Mouse (Mus musculus): ENCODE results near the gene Rasal2. TPM values are rescaled to one million over a fixed set of nuclear protein-coding genes. Genes with fewer than 3 reads are reported as not detected.
"Not testable (repeated sequence)": the region's sequence is repeated elsewhere in the genome, so short reads cannot be mapped to it uniquely, and the experiment has no call there.

The Rasal2 gene
- polyA plus RNA-seq, 1 experiment from 2014 or later: 4.0 TPM

DNA sequence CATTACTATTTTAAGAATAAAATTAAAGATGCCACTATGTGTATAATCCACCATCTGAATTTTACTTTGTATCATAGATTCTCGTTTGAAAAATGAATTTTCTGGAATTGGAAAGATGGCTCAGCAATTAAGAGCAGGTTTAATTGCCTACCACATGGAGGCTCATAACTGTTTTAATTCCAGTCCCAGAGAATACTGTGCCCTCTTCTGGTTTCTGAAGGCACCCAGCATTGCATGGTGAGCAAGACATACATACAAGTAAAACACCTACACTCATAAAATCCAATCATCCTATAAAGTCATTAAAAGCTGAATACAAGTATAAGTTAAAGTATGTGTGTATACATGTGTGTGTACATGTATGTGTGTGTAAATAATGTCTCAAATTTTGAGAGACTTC, 165.6 kb downstream of the Rasal2 start:
- no peaks in the 10 kb centered on the region for H3K9me3 ChIP-seq (ENCODE audit: control insufficient read depth, low read length)
- no peaks in the 10 kb centered on the region for H3K4me1 ChIP-seq (ENCODE audit: control insufficient read depth, insufficient read depth, low read length)
- H3K27me3 ChIP-seq (replicated peaks; ENCODE audit: control insufficient read depth, insufficient read depth, low read length): no peaks in the 10 kb centered on the region
- WGBS: 73% methylated on average over 1 of the region's 1 CpGs
- no peak overlapping the region for H3K4me3 ChIP-seq (ENCODE audit: low read length)
- no peak overlapping the region for H3K4me2 ChIP-seq (ENCODE audit: low read depth, low read length)
- H3K36me3 ChIP-seq (ENCODE audit: control insufficient read depth, insufficient read depth, low read length): no peaks in the 10 kb centered on the region
- H3K9ac ChIP-seq (ENCODE audit: low read depth, low read length): no peak overlapping the region
- no peak for ATAC-seq
- H3K27ac ChIP-seq (ENCODE audit: low read length): no peak overlapping the region

DNA sequence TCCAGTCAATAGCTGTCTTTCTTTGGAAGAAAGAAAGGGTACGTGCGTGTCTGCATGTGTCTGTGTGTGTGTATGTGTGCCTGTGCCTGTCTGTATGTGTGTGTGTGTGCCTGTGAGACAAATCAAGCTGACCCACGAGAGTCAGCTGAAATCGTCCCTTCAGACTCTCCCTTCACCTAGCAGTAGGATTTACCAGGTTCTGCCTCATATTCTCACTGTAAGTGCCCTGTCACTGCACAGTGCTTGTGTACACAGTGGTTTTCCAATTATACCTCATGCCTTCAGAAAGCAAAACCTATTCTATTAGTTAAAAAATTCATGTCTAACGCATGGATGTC, 168.0 kb downstream of the Rasal2 start:
- WGBS: 49% methylated on average over 5 of the region's 5 CpGs
- H3K36me3 ChIP-seq (ENCODE audit: control insufficient read depth, insufficient read depth, low read length): no peaks in the 10 kb centered on the region
- no peak for ATAC-seq
- H3K9me3 ChIP-seq (ENCODE audit: control insufficient read depth, low read length): no peaks in the 10 kb centered on the region
- H3K9ac ChIP-seq (ENCODE audit: low read depth, low read length): no peak overlapping the region
- H3K27ac ChIP-seq (ENCODE audit: low read length): no peak overlapping the region
- no peak overlapping the region for H3K4me2 ChIP-seq (ENCODE audit: low read depth, low read length)
- H3K27me3 ChIP-seq (replicated peaks; ENCODE audit: control insufficient read depth, insufficient read depth, low read length): no peaks in the 10 kb centered on the region
- H3K4me3 ChIP-seq (ENCODE audit: low read length): no peak overlapping the region
- no peaks in the 10 kb centered on the region for H3K4me1 ChIP-seq (ENCODE audit: control insufficient read depth, insufficient read depth, low read length)

GRCm38 (mm10) chr1:157243576-157244452, 168.6 kb downstream of the Rasal2 start:
- no peak for ATAC-seq
- H3K4me2 ChIP-seq (ENCODE audit: low read depth, low read length): no peak overlapping the region
- no peaks in the 10 kb centered on the region for H3K9me3 ChIP-seq (ENCODE audit: control insufficient read depth, low read length)
- 50% methylated on average over 7 of the region's 7 CpGs for WGBS
- no peaks in the 10 kb centered on the region for H3K36me3 ChIP-seq (ENCODE audit: control insufficient read depth, insufficient read depth, low read length)
- H3K4me1 ChIP-seq (ENCODE audit: control insufficient read depth, insufficient read depth, low read length): no peaks in the 10 kb centered on the region
- no peaks in the 10 kb centered on the region for H3K27me3 ChIP-seq (replicated peaks; ENCODE audit: control insufficient read depth, insufficient read depth, low read length)
- H3K27ac ChIP-seq (ENCODE audit: low read length): no peak overlapping the region
- H3K9ac ChIP-seq (ENCODE audit: low read depth, low read length): 0 out of 2 replicates have a peak overlapping the region, but pooled peaks have one; percentile 29
- no peak overlapping the region for H3K4me3 ChIP-seq (ENCODE audit: low read length)

GRCm38 (mm10) chr1:157239687-157240086, 172.7 kb downstream of the Rasal2 start:
- 95% methylated on average over 1 of the region's 1 CpGs for WGBS
- no peaks in the 10 kb centered on the region for H3K4me1 ChIP-seq (ENCODE audit: control insufficient read depth, insufficient read depth, low read length)
- no peaks in the 10 kb centered on the region for H3K9me3 ChIP-seq (ENCODE audit: control insufficient read depth, low read length)
- no peak overlapping the region for H3K4me2 ChIP-seq (ENCODE audit: low read depth, low read length)
- H3K4me3 ChIP-seq (ENCODE audit: low read length): no peak overlapping the region
- no peak overlapping the region for H3K9ac ChIP-seq (ENCODE audit: low read depth, low read length)
- no peaks in the 10 kb centered on the region for H3K27me3 ChIP-seq (replicated peaks; ENCODE audit: control insufficient read depth, insufficient read depth, low read length)
- H3K36me3 ChIP-seq (ENCODE audit: control insufficient read depth, insufficient read depth, low read length): no peaks in the 10 kb centered on the region
- H3K27ac ChIP-seq (ENCODE audit: low read length): no peak overlapping the region
- no peak for ATAC-seq

DNA sequence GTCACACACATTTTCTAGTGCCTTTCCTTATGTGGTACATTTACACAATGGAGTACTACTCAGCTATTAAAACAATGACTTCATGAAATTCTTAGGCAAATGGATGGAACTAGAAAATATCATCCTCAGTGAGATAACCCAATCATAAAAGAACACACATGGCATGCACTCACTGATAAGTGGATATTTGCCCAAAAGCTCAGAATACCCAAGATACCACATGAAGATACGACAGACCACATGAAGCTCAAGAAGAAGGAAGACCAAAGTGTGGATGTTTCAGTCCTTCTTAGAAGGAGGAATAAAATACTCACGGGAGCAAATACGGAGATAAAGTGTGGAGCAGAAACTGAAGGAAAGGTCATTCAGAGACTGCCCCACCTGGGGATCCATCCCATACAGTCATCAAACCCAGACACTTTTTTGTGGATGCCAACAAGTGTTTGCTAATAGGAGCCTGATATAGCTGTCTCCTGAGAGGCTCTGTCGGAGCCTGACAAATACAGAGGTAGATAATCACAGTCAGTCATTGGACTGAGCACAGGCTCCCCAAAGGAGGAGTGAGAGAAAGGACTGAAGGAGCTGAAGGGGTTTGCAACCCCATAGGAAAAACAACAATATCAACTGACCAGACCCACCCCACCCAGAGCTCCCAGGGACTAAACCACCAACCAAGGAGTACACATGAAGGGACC, 175.6 kb downstream of the Rasal2 start:
- not testable (repeated sequence) for H3K4me2 ChIP-seq (ENCODE audit: low read depth, low read length); H3K27ac ChIP-seq (ENCODE audit: low read length); H3K27me3 ChIP-seq (replicated peaks; ENCODE audit: control insufficient read depth, insufficient read depth, low read length); H3K36me3 ChIP-seq (ENCODE audit: control insufficient read depth, insufficient read depth, low read length); H3K4me1 ChIP-seq (ENCODE audit: control insufficient read depth, insufficient read depth, low read length); H3K9me3 ChIP-seq (ENCODE audit: control insufficient read depth, low read length); H3K4me3 ChIP-seq (ENCODE audit: low read length); ATAC-seq; H3K9ac ChIP-seq (ENCODE audit: low read depth, low read length)
- 86% methylated on average over 4 of the region's 4 CpGs for WGBS

DNA sequence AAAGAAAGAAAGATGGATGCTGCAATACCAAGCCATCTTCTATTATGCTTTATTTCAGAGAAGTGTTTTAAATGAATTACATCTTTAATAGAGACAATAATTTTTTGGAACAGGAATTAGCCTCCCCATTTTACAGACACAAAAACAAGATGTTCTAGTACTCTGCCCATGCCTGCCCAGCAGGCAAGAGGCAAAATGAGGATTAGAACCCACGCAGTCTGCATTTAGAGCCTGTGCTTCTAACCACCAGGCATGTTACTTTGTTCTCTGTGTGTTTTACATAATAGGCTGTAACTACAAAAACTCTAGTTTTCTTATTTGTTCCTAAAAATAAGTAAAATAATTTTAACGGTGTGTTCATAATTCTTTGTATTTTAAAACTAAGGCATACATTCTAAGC, 178.9 kb downstream of the Rasal2 start:
- no peak overlapping the region for H3K4me3 ChIP-seq (ENCODE audit: low read length)
- H3K27ac ChIP-seq (ENCODE audit: low read length): no peak overlapping the region
- H3K4me1 ChIP-seq (ENCODE audit: control insufficient read depth, insufficient read depth, low read length): no peaks in the 10 kb centered on the region
- H3K36me3 ChIP-seq (ENCODE audit: control insufficient read depth, insufficient read depth, low read length): no peaks in the 10 kb centered on the region
- no peaks in the 10 kb centered on the region for H3K27me3 ChIP-seq (replicated peaks; ENCODE audit: control insufficient read depth, insufficient read depth, low read length)
- WGBS: 86% methylated on average over 2 of the region's 2 CpGs
- H3K4me2 ChIP-seq (ENCODE audit: low read depth, low read length): no peak overlapping the region
- no peak overlapping the region for H3K9ac ChIP-seq (ENCODE audit: low read depth, low read length)
- H3K9me3 ChIP-seq (ENCODE audit: control insufficient read depth, low read length): no peaks in the 10 kb centered on the region
- ATAC-seq: no peak

DNA sequence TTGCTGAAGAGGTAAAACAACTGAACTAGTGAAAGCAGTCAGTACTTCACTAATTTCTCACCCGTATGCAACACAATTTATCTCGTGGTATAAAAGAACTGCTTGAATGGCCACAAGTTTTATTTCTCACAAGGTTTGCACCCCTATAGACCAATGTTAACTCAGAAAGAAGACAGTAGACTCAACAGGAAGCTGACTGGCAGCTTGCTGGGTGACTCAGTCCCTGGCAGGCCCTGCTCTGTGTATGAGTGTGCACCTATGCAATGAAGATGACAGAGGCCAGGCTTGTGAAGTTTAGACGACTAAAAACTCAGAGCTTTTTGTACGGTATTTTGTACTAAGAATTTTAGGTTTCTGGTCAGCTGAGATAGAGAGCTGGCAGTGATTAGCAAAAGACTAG, 180.0 kb downstream of the Rasal2 start:
- WGBS: 73% methylated on average over 4 of the region's 4 CpGs
- no peaks in the 10 kb centered on the region for H3K4me1 ChIP-seq (ENCODE audit: control insufficient read depth, insufficient read depth, low read length)
- no peak overlapping the region for H3K9ac ChIP-seq (ENCODE audit: low read depth, low read length)
- no peaks in the 10 kb centered on the region for H3K36me3 ChIP-seq (ENCODE audit: control insufficient read depth, insufficient read depth, low read length)
- no peak overlapping the region for H3K27ac ChIP-seq (ENCODE audit: low read length)
- H3K4me3 ChIP-seq (ENCODE audit: low read length): no peak overlapping the region
- no peaks in the 10 kb centered on the region for H3K27me3 ChIP-seq (replicated peaks; ENCODE audit: control insufficient read depth, insufficient read depth, low read length)
- H3K4me2 ChIP-seq (ENCODE audit: low read depth, low read length): no peak overlapping the region
- H3K9me3 ChIP-seq (ENCODE audit: control insufficient read depth, low read length): no peaks in the 10 kb centered on the region
- no peak for ATAC-seq

- WGBS: 18% methylated on average over 8 of the region's 8 CpGs
Observed at GRCm38 (mm10) chr1:157231016-157231415, 181.4 kb downstream of the Rasal2 start.

DNA sequence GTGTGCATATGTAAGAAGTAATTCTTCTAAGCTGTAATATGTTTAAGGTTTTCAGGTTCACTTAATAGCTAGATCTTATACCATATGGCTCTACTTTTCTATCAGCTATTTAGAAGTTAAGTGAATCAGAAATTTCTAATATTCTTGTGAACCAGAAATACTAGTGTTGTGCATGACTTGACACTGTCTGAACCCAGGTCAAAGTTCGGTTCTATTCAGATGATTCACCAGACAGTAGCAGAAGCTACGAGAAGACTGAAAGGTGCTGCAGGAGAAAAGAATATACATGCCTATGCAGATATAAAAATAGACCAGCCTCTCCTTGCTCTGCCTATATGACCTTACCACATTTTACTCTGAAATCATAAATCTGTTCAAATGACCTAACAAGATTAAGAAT, 182.0 kb downstream of the Rasal2 start:
- H3K27me3 ChIP-seq (replicated peaks; ENCODE audit: control insufficient read depth, insufficient read depth, low read length): no peaks in the 10 kb centered on the region
- no peak overlapping the region for H3K9ac ChIP-seq (ENCODE audit: low read depth, low read length)

More at GRCm38 (mm10) chr1:157231016-157231415, 181.4 kb downstream of the Rasal2 start:
- Histone ChIP-seq H3K9me3 (ENCODE audit: control insufficient read depth, low read length) (no peaks in the 10 kb centered on the region), H3K4me2 (ENCODE audit: low read depth, low read length) (no peak overlapping the region), H3K9ac (ENCODE audit: low read depth, low read length) (no peak overlapping the region), H3K36me3 (ENCODE audit: control insufficient read depth, insufficient read depth, low read length) (no peaks in the 10 kb centered on the region), H3K4me1 (ENCODE audit: control insufficient read depth, insufficient read depth, low read length) (no peaks in the 10 kb centered on the region), H3K27ac (ENCODE audit: low read length) (no peak overlapping the region), H3K27me3 (replicated peaks; ENCODE audit: control insufficient read depth, insufficient read depth, low read length) (no peaks in the 10 kb centered on the region), H3K4me3 (ENCODE audit: low read length) (no peak overlapping the region)
- ATAC-seq: no peak

More for the DNA sequence above, 182.0 kb downstream of the Rasal2 start:
- H3K4me1 ChIP-seq (ENCODE audit: control insufficient read depth, insufficient read depth, low read length): no peaks in the 10 kb centered on the region
- no peak for ATAC-seq
- WGBS: 44% methylated on average over 2 of the region's 2 CpGs
- H3K36me3 ChIP-seq (ENCODE audit: control insufficient read depth, insufficient read depth, low read length): no peaks in the 10 kb centered on the region
- H3K4me3 ChIP-seq (ENCODE audit: low read length): no peak overlapping the region
- no peak overlapping the region for H3K4me2 ChIP-seq (ENCODE audit: low read depth, low read length)
- H3K9me3 ChIP-seq (ENCODE audit: control insufficient read depth, low read length): no peaks in the 10 kb centered on the region
- H3K27ac ChIP-seq (ENCODE audit: low read length): no peak overlapping the region

Data from intestine, embryonic 16.5 days (tissue).